Mouse (Mus musculus) frontal cortex, postnatal 10 days (tissue): ENCODE results near the gene Icmt.

Experiments
- DNase-seq, 2 experiments: peaks; one replicate each; pipeline ENCODE4 v3.0.0; 2022; ENCODE audit warnings: low spot score in 2 of 2, mixed read lengths in 1 of 2

Gene Icmt

DNA sequence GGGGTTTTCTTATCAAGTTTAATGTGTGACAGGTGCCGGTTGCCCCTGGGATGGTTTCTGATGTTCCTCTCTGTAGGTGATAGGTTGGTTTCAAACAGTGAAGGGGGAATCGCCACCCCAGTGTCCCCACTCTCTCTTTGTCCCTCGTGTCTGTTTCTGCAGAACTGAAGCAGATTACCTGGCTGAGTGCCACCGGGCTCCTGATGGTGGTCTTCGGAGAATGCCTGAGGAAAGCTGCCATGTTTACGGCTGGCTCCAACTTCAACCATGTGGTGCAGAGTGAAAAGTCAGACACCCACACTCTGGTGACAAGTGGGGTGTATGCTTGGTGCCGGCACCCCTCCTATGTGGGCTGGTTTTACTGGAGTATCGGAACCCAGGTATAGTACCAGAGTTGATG is 3.3 kb downstream of the Icmt start:
- no peak for DNase-seq

DNA sequence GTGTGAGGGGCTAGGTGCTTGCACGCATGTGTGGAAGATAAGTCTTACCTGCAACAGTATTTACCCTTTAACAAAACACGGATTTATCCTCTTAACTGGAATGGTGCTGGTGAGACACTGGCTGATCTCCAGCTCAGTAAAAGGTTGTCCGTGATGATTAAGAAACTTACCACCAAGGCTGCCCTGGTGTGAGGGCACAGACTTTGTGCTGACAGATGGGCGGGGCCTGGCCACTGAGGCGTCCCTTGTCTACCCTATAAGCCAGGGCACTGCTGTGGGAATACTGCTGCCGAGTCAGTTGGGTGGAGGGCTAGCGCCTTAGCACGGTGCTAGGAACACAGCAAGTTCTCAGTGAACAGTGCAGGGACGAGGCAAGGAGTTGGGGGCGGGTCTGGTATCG is 5.0 kb downstream of the Icmt start:
- no peak for DNase-seq

DNA sequence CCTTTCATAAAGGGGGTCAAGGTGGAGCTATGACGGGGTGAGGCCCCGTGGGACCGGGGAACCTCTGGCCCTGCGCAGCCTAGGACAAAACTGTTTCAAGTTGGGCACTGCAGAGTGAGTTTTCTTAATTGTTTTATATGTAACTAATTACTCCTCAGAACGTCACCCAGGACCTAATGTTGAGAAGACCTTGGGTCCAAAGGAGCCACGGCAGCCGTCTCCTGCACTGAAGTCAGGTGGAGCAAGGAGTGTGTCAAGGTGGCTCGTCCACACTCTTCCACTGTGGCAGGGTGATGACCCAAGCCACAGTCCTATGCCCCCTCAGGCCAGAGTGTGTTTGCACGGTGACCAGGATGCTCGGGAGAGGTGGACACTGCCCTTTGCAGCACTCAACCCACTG is 6.1 kb downstream of the Icmt start:
- DNase-seq: no peak

DNA sequence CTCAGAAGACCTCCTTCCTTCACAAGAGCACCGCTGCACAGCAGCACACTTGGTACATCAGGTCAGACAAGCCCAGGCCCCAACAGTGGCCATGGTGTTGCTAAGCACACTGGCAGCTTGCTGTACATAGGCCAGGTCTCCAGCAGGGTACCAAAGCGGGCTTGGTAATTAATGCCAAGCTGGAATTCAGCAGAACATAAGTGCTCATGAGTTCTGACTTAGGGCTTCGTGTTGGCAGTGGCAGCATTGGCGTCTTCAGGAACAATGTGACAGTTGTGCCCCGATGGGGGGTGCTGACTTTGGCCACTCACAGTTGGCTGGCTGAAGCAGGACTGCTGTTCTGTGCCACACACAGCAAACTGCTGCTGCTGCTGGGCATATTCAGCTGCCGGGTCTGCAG is 7.7 kb downstream of the Icmt start:
- no peak for DNase-seq

DNA sequence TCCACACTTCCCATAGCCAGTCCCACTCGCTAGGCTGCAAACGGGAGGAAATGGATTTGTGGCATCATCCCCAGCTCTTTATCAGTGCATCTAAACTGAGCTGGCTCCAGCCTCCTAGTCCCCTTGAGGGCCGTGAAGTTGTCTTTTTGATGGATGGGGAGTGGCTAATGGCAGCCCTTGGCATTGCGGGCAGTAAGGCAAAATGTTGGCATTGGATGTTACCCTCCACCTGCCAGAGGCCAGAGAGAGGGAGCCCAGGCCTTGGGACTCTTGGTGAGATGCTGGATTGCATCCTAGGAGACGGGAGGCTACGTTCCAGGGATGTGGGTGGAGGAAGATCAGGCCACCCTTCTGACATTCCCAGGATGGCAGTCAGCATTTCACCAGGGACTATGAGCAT is 9.0 kb downstream of the Icmt start:
- no peak for DNase-seq

DNA sequence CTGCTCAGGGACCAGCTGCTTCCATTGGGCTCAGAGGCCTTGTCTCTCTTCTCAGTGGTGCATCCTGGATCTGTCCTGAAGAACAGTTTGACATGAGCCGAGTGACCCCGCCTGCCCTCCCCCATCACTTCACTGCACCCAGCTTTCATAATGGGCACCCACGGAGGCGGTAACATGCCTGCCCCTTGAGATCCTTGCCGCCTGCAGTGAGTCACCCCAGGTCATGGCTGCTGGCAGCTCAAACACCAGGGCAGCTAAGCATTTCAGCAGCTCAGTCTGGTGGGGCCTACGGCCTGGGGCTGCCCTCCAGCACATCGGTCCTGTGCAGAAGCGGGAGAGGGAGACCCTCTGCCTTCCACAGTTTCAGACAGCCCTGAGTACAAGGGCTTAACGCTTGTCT is 10.5 kb downstream of the Icmt start:
- no peak for DNase-seq

DNA sequence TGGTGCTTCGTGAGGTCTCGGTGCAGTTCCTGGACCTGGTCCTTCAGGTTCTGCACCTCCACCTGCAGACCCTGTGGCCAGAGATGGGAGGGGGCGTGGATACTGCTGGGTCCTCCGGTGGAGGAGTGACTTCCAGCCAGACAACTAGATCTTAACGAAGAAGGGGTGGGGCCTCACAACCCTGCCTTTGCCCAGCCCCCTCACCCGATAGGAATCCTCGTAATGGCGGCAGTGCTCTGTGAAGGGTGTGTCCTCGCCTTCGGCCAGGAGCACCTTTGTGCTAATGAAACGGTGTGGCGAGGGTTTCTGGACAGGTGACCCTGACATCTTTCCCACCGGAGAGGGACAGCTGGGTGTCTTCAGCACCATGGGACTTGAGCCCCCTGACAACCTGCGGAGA is 15.2 kb downstream of the Icmt start:
- no peak for DNase-seq

DNA sequence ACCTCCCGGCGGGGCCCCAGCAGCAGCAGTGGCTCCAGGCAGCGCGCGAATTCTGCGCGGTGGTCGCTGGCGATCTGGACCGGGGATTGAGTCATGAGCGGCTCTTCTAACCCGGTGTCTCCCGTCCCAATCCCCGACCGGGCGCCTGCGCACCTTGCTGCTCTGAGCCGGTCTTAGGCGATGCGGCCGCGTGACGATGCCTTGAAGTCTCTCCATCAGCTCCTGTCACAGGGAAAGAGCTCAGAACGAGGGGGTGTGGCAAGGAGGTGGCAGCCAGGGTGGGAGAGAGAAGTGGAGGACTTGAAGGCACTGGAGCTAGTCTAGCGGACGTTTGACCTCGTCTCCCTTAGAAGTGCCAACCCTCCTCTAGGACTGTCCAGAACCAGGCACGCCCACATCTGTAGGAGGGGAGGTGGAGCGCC is 16.2 kb downstream of the Icmt start:
- DNase-seq: no peak

DNA sequence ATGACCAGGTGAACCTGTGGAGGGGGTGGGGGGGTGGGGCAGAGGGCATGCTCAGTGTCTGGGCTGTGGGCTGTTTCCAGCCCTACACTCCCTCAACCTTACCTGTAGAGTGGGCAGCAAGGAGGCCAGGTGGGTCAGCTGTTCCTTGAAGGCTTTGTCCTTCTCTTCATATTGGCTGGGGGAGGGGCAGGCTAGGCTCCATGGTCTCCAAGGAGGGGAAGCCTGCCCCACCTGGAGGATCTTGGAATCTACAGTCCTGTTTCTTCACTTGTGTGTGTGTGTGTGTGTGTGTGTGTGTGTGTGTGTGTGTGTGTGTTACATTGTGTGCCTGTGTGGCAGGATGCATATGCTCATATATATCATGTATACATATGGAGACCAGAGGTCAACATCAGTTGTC is 16.9 kb downstream of the Icmt start:
- DNase-seq: no peak

DNA sequence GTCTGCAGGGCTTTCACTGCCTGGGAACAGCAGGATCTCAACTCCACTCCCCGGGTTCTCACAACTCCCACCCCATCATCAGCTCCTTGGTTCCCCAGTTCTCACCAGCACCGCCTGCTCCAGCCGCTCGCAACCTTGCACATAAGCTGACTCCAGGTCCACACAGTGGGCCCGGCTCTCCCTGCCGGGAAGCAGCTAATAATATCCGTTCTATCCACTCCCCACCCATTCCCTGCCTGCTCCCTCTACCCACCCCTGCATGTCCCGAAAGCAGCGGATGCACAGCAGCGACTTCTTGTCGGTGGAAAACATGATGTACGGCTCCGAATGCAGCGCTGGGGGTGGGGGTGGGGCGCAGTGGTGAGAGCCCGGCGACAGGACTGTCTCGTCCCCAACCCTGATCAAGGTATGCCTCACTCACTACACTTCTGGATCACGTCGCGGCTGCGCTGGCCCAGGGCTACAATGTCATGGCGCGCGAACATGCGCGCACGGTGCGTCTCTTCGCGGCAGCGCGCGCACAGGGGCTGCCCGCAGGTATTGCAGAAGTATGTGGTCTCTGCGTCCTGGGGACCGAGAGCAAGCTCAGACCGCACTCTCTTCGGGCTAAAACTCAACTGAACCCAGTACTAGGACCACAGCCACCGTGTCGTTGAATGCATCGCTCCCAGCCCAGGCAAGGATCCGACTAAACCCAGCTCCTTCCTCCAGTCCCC is 18.6 kb downstream of the Icmt start:
- no peak for DNase-seq

DNA sequence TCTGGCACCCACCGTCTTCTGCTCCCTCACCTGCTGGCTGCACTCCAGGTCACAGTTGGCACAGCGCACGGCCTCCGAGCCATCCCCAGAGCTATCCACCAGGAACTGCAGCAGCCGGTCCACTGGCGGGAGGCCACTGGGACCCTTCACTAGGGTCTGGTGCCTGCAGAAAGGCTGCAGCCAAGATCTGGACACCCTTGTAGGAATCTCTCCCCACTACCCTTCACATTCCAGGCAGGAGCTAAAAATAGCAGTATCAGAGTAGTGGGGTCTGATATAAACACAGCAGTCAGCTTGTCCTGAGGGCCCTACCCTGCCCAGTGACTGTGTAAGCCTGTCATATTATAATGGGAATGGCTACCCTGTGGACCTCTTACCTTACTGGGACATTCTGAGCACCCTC is 20.6 kb downstream of the Icmt start:
- no peak for DNase-seq

DNA sequence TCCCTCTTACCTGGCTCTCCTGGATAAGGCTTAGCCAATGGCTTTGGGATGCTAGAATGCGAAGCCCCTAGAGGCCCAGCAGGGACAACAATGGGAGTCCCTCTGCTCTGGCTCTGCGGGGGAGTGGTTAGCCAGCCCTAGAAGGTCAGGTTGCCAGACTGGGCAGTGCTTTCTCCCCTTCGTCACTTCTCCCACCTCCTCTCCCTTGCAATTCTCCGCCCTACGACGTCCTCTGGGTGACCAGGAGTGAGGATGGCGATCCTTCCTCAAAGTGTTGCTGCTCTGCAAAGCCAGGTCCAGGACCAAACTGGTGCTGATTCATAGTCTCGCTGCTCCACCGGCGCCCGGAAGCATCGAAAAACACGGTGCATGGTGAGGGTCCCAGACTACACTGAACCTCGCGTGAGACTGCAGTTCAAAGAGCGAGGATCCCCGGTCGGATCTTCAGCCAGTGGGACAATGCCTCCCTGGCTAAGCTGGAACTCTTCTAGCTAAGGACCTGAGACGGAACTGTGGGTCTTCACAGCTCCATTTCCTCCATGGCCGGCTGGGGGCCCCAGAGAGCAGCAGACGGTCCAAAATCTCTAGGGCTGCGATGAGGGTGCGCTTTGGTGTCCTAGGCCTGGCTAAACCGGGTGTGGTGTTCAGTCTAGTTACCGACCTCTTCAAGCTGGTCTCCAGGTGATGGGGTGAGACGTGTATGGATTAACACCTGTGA is 21.6 kb downstream of the Icmt start, which contains the start of gene Rnf207:
Gene Rnf207 (minus strand): TSS at position 477 of the 718 bp plus-strand sequence.
- no peak for DNase-seq

DNA sequence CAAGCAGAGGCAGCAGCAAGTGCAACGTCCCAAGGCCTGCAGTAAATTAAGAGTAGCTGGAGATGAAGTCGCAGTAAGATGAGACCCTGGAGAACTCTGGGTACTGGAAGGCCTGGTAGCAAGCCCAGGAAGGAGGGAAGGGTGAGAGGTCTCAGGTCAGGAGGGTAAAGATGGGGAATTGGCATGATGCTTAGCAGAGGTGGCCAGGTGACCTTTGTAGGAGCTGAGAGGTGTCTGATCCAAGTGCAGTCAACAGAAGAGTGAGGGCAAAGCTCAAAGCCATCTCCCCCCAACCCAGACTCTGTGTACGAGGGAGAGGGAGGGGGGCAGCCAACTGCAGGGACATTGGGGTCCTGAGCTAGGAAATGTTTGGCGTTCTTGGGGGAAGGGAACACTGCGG is 24.4 kb downstream of the Icmt start:
- no peak for DNase-seq

DNA sequence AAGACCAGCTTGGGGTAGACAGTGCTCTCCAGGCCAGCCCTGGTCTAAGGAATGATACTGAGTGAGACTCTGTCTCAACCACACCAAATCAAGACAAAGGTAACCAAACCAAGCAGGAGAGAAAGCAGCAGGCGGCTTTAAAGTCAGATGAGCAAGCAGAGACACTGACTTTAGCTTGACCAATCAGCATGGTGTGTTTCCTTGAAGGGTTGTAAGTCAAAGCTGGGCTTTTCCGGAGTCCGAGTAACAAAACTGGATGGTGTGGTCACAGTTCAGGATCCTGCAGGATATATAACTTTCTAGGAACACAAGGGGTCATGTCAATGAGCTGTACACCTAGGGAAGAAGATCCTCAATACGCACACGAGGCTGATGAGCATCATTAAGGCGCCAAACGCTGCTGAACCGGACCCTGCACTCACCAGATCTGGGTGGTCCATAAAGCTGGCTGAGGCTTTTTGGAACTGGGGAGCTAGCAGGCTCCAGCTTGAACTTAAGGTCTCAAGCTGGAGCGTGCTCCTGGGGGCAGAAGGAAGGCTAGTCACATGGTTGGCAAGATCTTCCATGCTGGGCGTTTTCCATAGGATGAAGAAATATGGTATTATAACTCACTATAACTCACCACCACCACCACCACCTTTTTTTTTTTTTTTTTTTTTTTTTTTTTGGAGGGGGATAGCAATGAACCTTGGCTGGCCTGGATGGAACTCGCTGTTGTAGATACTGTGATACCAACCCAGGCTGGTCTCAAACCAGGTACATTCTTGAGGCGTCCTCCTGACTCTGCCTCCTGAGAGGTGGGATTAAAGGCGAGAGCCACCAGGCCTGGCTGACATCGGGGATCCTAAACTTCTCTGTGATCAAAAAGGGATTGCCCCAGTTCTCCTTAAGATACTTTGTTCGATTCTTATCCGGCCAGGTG is 27.9 kb downstream of the Icmt start:
- DNase-seq: no peak

DNA sequence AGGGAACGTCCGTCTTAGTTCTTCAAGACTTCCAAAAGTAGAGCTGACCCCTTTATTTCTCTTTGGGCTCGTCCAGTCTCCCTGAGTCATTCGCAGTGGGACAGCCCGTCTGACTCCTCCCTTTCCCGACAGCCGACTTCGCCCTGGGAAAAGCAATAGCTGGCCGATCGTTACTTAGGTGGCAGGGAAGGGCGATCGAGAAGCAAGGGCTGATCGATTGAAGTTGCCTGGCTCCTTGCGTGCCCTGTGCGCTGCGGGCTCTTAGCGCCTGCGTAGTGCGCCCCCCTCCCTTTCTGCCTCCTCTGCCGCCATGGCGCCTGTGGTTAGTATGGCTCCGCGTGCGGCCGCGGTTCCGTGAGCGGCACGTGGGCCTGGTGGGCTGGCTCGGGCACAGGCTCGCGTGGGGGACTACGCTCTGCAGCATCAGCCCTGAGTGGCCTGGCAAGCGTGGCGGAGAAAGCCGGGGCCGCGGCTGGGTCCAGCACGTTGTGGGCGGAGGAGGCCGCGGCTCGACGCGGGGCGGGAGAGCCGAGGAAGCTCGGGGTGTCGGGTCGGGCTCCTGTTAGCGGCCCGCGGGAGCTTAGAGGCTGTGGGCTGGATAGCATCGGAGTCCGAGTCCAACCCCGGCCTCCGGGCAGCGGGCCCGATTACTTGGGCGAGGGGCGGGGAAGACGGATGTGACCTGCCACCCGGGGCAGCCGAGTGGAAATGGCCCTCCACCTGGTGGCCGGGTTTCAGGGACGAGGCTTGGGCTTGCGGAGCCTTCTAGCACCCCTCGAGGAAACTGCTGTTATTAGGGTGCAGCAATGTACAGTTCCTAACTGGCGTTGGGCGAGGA is 28.8 kb downstream of the Icmt start, which contains the start of gene Rpl22:
Gene Rpl22 (plus strand): TSS at position 169 of the 838 bp plus-strand sequence.
- peak; percentile 92 for DNase-seq

DNA sequence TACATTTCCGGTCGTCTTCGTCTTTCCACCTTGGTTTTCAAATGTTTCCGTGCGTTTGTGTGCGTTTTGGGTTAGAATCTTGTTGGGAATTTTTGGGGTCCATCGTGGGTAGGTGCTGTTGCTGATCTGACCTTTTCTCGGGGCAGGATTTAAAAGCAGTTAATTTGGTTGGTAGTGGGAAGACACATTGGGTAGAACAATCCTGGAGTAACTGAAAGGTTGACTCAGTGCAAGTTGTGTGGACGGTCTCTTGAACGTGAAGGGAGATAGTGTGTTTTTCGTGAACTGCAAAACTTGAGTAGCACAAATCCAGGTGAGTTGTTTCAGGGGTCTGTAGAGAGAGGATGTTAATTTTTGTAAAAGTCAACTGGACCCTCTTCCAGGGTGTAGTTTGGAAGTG is 29.5 kb downstream of the Icmt start:
- DNase-seq: no peak

DNA sequence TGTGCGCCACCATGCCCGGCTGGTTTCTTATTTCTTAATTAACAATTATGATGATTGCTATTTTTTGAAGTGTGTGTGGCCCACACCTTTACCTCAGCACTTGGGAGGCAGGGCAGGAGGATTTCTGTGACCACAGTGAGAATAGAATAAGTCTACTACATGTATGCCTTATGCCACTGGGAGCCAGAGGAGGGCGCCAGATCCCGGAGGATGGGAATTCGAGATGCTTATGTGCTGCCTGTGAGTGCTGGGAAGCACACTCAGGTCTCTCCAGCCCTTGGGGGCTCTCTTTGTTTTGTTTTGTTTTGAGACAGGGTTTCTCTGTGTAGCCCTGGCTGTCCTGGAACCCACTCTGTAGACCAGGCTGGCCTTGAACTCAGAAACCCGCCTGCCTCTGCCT is 31.7 kb downstream of the Icmt start:
- no peak for DNase-seq

DNA sequence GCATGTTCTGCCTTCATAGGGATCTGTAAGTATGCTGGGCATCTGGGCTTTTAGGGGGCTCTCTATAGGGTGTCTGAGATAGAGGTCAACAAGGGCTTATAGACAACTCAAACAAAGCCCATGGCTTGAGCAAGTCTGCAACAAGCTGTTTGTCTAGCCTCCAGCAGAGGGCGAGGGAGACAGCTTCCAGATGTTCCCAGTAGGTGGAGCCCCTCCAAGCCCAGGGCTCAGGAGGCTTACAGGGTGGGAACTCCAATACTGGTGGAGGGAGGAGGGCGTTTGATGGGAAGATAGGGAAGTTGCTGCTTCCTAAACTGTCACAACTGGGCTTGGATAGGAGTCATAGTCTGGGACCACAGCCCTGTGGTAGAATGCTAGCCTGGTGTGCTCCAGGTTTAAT is 35.9 kb downstream of the Icmt start:
- peak in 1 of 2 experiments; percentile 70 for DNase-seq

DNA sequence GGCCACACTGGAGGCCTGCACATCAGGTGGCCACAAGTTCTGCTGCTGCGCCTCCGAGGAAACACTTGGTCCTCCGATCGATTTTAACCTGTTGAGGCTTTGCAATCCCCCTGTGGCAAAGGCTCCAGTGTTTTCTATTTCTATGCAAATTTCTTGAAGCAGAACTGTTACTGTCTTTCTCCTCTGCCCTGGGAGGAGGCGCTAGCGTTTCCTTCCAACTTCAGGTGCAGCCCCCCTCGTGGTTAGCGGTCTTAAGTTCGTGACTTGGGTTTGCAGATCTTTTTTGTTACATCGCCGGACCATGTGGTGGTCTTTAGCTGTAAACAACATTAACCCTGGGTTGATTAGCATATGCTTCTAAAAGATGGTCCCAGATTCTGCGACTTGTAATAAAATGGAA is 36.6 kb downstream of the Icmt start:
- DNase-seq: no peak

DNA sequence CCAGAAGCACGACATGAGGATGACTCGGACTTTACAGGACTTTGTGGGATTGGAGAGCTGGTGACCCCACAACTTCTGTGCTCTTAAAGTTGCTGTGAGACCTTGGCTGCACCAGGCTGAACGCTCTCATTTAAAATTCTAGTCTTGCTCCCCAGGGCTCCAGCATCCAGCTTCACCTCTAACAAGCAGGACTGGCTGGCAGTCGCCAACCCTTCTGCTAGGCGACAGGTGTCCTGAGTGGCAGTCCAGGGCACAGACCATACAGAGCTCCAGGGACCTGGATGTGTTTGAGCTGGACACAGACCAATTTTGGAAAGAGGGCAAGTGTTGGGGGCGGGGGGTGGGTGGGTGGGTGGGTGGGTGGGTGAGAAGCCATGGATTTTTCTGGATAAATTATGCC is 40.7 kb downstream of the Icmt start:
- no peak for DNase-seq
